Mouse (Mus musculus) stomach, embryonic 15.5 days (tissue): ENCODE measurements at regions not wholly inside any gene's neighbourhood (a gene's known extent, or its start where the extent isn't known, plus 50 kb on each side); places are given as distances from the start of the nearest gene placed in this dataset.
A peak's percentile ranks its signal among the peaks of the same experiment; 100 is the strongest.

Experiments
- ATAC-seq: fragments of 200-750 bp; cut with Nextera tagmentation; 2 replicates; pipeline ENCODE4 v1.8.0; 2017; ENCODE audit warnings: low read depth, moderate number of reproducible peaks, moderate TSS enrichment; ENCODE audit not compliant: insufficient read depth, low FRiP score
- H3K27ac ChIP-seq: fragments of 300-500 bp; sonication (generic); 2 replicates; pipeline ENCODE4 v1.5.1; 2015; ENCODE audit warnings: mild to moderate bottlenecking, inconsistent platforms
- H3K27me3 ChIP-seq: fragments of 300-500 bp; sonication (generic); replicated peaks from 2 replicates; pipeline ENCODE4 v1.6.1; 2015; ENCODE audit warnings: inconsistent platforms
- H3K36me3 ChIP-seq: fragments of 300-500 bp; sonication (generic); 2 replicates; pipeline ENCODE4 v1.6.1; 2015; ENCODE audit warnings: inconsistent platforms
- H3K4me1 ChIP-seq: fragments of 300-500 bp; sonication (generic); 2 replicates; pipeline ENCODE4 v1.6.1; 2015; ENCODE audit warnings: inconsistent platforms
- H3K4me2 ChIP-seq: fragments of 300-500 bp; sonication (generic); 2 replicates; pipeline ENCODE4 v1.6.1; 2015; ENCODE audit warnings: mild to moderate bottlenecking, inconsistent platforms
- H3K4me3 ChIP-seq: fragments of 300-500 bp; sonication (generic); replicated peaks from 2 replicates; pipeline ENCODE4 v1.5.1; 2015; ENCODE audit warnings: inconsistent platforms
- H3K9ac ChIP-seq: fragments of 300-500 bp; sonication (generic); 2 replicates; pipeline ENCODE4 v1.6.1; 2015; ENCODE audit warnings: inconsistent platforms
- H3K9me3 ChIP-seq: fragments of 300-500 bp; sonication (generic); 2 replicates; pipeline ENCODE4 v1.6.1; 2016; ENCODE audit warnings: inconsistent platforms
- WGBS: fragments of 180-500 bp; shearing (Covaris S2); methylation state at CpG from one replicate; pipeline ENCODE4 v1.1.7; 2015; 5-methylcytosine and 5-hydroxymethylcytosine counted together

DNA sequence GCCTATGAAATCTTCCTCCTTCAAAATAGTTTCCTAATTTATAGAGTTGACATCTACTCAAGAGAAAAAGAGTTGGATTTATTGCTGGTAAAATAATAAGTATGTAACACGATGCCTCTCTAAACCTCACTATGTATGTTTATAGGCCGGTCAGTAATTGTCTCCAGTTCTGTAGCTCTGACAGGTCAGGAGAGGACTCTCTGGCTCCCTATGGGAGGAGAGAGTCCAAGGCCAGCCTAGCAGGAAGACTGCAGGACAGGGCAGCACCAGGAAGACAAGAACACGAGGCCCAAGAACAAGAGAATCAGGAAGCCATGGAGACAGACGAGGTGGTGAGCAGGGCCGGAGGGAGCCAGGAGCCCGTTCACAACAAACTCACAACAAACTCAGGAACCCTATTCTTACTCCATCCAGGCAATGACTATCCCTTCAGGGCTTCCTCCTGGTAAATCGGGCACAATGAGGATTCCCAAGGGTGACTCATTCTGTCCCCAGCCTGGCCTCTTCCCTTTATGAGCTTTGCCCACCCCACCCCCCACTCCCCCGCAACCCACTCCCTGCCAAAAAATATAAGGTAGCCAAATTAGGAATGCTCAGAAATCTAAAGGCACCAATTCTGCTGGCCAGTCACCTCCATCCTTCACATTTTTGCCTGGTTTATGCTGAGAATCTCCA, 244.7 kb upstream of the Zfp637 start:
- Histone ChIP-seq H3K9me3 (no peaks in the 10 kb centered on the region), H3K4me2 (no peak overlapping the region), H3K27ac (no peak overlapping the region), H3K36me3 (no peaks in the 10 kb centered on the region), H3K9ac (no peak overlapping the region), H3K4me1 (no peaks in the 10 kb centered on the region), H3K4me3 (no peak overlapping the region), H3K27me3 (no peaks in the 10 kb centered on the region)
- WGBS: 80% methylated on average over 8 of the region's 8 CpGs
- ATAC-seq: no peak

DNA sequence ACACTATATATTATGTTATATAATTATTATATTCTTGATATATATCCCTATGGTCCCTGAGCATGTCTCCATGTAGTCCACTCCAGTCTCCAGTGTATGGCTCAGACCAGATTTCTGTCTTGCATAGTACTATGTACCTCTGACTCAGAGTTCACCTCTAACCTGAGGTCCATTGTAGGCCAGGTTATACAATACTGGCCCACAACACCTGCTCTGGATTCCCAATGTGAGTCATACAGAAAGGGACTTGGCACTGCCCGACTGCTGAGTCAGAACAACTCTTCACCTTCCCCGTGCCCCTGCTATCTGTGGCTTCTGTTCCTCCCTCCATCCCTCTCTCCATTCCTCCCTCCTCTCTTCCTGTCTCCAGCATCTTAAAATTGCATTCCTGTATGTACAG, 236.1 kb upstream of the Zfp637 start:
- Histone ChIP-seq H3K4me3 (no peak overlapping the region), H3K9ac (no peak overlapping the region), H3K36me3 (no peaks in the 10 kb centered on the region), H3K4me2 (no peak overlapping the region), H3K27me3 (no peaks in the 10 kb centered on the region), H3K4me1 (peaks cover 7% of the 10 kb centered on the region; the same call in 1 of the 2 replicates), H3K9me3 (no peaks in the 10 kb centered on the region), H3K27ac (no peak overlapping the region)
- no peak for ATAC-seq
- 71% methylated on average over 2 of the region's 2 CpGs for WGBS

DNA sequence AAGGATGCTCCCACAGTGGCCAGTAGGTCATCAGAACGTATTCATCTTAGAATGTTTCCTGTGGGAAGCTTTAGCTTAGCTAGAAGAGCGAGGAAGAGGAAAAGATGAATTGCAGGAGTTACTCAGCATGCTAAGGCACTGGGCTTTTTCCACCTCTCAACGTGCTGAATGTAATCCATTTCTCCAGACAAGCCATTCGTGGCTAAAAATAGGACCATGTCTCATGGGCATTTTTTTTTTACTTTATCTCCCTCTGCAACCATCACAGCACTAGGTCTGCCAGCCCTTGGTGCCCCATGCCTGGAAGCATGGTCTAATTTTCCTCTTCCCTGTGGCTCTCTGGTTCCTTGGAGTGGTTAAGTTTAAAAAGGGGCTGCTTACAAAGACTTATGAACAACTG, 235.3 kb upstream of the Zfp637 start:
- Histone ChIP-seq H3K4me1 (peaks cover 10% of the 10 kb centered on the region; the same call in 1 of the 2 replicates), H3K36me3 (no peaks in the 10 kb centered on the region), H3K27ac (no peak overlapping the region), H3K9me3 (no peaks in the 10 kb centered on the region), H3K4me2 (no peak overlapping the region), H3K27me3 (no peaks in the 10 kb centered on the region), H3K9ac (no peak overlapping the region), H3K4me3 (no peak overlapping the region)
- no peak for ATAC-seq
- WGBS: 46% methylated on average over 4 of the region's 4 CpGs

DNA sequence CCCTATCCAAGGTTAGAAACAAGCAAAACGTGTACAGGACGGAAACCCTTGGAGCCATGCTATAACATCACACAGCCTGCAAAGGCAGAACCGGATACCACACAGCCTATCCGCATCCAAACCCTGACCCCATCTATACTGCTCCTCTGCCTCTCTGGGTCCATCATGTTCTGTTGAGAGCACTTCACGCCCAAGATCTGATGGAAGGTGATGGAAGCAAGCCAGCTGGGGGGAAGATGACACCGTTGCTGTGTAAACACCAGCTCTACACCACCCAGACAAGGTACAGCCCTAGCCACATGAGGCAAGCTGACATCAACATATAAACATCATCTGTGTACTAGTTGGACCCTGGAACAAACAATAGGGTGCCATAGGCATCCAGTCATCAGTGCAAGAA, 234.8 kb upstream of the Zfp637 start:
- H3K36me3 ChIP-seq: no peaks in the 10 kb centered on the region
- no peak overlapping the region for H3K4me3 ChIP-seq
- H3K4me1 ChIP-seq: peaks cover 12% of the 10 kb centered on the region; the same call in 1 of the 2 replicates
- H3K4me2 ChIP-seq: no peak overlapping the region
- ATAC-seq: no peak
- no peaks in the 10 kb centered on the region for H3K27me3 ChIP-seq
- WGBS: 86% methylated on average over 6 of the region's 6 CpGs
- H3K27ac ChIP-seq: no peak overlapping the region
- H3K9me3 ChIP-seq: no peaks in the 10 kb centered on the region
- H3K9ac ChIP-seq: no peak overlapping the region

DNA sequence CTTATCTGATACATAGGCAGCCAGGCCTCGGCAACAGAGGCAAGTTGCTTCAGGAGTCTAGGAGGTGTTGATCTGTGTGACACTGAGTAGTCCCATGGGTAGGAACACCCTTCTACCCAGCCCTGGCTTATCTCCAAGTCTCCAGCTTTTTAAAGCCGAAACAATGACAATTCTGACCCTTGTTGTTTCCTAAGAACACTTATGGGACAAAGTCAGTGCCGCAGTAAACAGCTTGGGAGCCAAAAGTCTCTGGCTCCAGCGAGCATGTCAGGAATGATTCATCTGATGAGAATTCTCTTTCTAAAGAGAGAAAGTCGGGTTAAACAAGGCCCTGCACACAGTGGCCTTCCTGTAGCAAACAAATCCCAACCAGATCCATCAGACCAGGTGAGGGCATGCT, 234.0 kb upstream of the Zfp637 start:
- no peaks in the 10 kb centered on the region for H3K27me3 ChIP-seq
- peaks cover 14% of the 10 kb centered on the region; the same call in 1 of the 2 replicates for H3K4me1 ChIP-seq
- H3K4me2 ChIP-seq: no peak overlapping the region
- no peak for ATAC-seq
- H3K9ac ChIP-seq: no peak overlapping the region
- H3K27ac ChIP-seq: no peak overlapping the region
- H3K4me3 ChIP-seq: no peak overlapping the region
- no peaks in the 10 kb centered on the region for H3K36me3 ChIP-seq
- 57% methylated on average over 5 of the region's 5 CpGs for WGBS
- no peaks in the 10 kb centered on the region for H3K9me3 ChIP-seq

DNA sequence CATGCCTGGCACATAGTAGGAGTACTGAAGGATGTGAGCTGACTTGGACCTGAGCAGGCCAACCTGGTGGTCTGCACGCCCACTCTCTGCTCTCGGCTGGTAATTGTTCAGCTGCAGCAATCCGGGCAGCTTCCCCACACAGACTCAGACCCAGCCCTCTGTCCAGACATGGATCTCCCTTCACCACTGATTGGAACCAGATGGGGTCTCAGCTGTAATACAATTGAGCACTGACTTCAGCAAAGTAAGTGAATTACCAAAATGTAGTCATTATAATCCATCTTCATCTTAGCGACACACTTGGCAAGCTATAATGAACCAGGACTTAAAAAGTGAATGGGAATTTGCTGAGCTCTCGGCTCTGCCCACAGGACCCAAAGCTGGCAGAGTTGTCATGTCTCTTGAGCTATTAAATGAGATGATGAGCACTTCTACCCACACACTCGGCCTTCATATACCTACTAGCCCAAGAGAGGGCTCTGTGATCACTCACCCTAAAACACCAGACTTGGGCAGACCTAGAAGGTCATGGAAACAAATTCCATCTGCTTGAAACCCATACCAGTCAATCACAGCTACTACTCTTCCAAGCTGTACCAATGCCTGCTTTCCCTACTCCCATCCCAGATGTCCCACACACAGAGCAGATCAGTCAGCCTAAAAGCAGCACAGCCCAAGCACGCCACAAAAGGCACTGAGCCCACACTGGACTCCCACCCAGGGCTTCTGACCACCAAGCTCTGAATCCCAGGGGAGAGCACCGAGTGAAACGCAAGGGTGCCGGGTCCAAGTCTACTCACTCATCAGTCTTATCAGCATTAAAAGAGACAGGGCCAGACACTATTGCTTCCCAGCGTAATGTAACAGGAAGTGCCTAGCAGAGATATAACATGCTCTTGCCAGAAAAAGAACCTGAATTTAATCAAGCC, 231.2 kb upstream of the Zfp637 start:
- no peak for ATAC-seq
- Histone ChIP-seq H3K4me2 (no peak overlapping the region), H3K4me3 (no peak overlapping the region), H3K27me3 (no peaks in the 10 kb centered on the region), H3K4me1 (peaks cover 27% of the 10 kb centered on the region; the same call in 1 of the 2 replicates), H3K36me3 (no peaks in the 10 kb centered on the region), H3K9me3 (no peaks in the 10 kb centered on the region), H3K27ac (peak overlapping the region; percentile 50; the same call in 1 of the 2 replicates), H3K9ac (no peak overlapping the region)
- 51% methylated on average over 11 of the region's 11 CpGs for WGBS

DNA sequence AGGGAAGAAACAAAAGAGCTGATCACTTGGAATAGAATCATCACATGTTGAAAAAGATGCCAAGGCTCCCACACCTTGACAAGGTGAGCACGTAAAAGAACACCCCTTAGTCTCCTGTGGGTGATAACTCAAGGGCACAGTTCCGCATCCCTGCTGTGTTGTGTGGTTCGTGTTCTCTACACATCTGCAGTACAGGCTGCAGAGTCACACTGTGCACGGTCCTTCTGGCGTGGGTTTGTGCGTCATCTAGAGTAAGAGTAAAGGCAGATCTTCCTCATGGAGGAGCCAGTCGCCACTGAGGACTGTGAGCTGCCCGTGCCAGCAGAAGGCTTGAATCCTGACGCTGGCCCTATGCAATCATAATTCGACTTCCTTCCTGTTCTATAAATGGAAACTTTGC, 229.7 kb upstream of the Zfp637 start:
- H3K4me1 ChIP-seq: peaks cover 27% of the 10 kb centered on the region; the same call in 1 of the 2 replicates
- no peaks in the 10 kb centered on the region for H3K27me3 ChIP-seq
- H3K9me3 ChIP-seq: no peaks in the 10 kb centered on the region
- ATAC-seq: no peak
- 86% methylated on average over 10 of the region's 10 CpGs for WGBS
- H3K27ac ChIP-seq: no peak overlapping the region
- no peaks in the 10 kb centered on the region for H3K36me3 ChIP-seq
- no peak overlapping the region for H3K4me3 ChIP-seq
- H3K4me2 ChIP-seq: no peak overlapping the region
- H3K9ac ChIP-seq: no peak overlapping the region

DNA sequence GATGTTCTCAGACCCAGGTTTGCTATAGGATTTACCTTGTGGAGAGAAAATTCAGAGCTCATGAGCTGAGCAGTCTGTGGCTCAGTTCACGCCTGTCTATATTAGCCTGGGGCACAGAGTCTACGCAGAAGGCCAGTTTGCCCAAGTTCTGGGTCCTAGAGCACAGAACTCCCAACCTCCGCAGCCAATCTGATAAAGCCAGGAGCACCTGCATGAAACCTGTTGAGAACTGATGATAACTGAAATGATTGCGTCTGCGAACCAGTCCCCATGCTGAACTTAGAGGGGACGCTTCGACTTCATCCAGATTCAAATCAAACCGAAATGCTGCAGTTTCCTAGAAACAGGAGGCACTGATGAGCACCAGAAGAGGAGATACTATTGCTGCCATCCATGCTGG, 229.0 kb upstream of the Zfp637 start:
- Histone ChIP-seq H3K4me1 (peaks cover 27% of the 10 kb centered on the region; the same call in 1 of the 2 replicates), H3K36me3 (no peaks in the 10 kb centered on the region), H3K4me2 (no peak overlapping the region), H3K27me3 (no peaks in the 10 kb centered on the region), H3K27ac (no peak overlapping the region), H3K9ac (no peak overlapping the region), H3K9me3 (no peaks in the 10 kb centered on the region), H3K4me3 (no peak overlapping the region)
- no peak for ATAC-seq
- 92% methylated on average over 8 of the region's 8 CpGs for WGBS

DNA sequence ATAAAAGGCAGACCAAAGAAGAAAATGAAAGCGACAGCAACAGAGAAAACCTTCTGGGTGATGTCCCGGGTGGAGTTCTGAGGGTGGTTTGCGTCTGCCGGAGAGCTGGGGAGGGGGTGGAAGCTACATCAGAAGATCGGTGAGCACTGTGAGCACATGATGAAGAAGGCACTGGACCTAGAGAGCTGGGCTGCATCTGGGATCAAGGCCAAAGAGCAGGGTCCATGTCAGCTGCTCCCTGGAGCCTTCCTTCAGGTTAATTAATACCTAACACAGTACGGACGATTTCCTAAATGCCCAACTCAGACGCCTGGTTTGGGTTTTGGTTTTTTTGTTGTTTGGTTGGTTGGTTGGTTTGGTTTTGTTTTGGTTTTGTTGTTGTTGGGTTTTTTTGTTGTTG, 228.6 kb upstream of the Zfp637 start:
- Histone ChIP-seq H3K27me3 (no peaks in the 10 kb centered on the region), H3K27ac (no peak overlapping the region), H3K4me2 (no peak overlapping the region), H3K4me3 (no peak overlapping the region), H3K4me1 (peaks cover 27% of the 10 kb centered on the region; the same call in 1 of the 2 replicates), H3K36me3 (no peaks in the 10 kb centered on the region), H3K9me3 (no peaks in the 10 kb centered on the region), H3K9ac (no peak overlapping the region)
- 76% methylated on average over 8 of the region's 8 CpGs for WGBS
- no peak for ATAC-seq

DNA sequence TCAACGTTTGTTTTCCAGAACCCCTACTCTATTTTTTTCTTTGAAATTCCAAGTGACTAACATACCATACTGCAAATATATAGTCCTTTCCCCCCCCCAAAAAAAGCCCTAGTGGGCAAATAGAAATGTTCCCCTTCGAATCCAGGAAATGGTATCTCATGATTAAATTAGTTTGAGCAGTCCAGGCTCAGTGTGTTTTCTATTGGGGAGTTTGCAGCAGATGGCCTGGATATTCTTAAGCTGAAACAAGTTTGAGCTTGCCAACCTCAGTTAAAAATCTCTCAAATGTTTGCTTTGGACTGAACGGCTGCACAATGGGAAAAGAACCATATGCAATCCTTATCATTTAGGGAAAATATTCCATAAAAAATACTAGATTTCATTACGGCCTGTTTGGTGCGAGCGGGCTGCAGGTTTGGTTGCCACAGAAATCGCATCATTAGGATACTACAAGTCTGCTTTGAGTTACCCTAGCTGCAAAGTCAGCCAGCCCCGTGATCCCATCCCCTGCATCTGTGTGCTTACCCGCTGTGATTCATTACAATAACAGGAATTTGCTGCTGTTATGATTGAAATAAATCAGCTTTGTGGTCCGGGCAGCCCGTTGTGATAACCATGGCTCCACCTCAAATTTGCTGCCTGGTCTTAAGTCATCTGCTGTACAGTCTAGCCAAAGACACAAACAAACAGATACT, 227.2 kb upstream of the Zfp637 start:
- H3K4me3 ChIP-seq: no peak overlapping the region
- WGBS: 28% methylated on average over 11 of the region's 11 CpGs
- H3K36me3 ChIP-seq: no peaks in the 10 kb centered on the region
- peak overlapping the region; percentile 24 for H3K4me2 ChIP-seq
- no peaks in the 10 kb centered on the region for H3K27me3 ChIP-seq
- ATAC-seq: peak; percentile 36; the same call in 1 of the 2 replicates
- peak overlapping the region; percentile 74 for H3K27ac ChIP-seq
- peaks cover 27% of the 10 kb centered on the region; the same call in 1 of the 2 replicates for H3K4me1 ChIP-seq
- no peak overlapping the region for H3K9ac ChIP-seq
- no peaks in the 10 kb centered on the region for H3K9me3 ChIP-seq

DNA sequence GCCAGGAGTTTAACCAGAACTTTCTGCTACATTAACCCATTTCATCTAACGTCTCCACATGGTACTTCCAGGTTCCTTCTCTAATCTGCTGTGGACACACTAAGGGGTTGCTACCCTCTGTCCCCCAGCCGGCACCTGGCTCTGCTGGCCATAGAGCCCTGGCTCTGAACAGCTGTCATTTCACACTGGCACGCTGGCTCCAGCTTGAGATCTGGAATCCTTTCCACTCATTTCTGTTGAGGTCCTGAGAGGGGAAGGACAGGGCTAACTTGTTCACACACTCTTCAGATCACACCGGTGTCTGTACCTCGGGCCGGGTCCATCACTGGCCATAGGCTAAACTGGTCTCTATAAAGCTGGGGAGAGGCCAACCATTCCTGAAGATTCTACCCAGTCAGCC, 226.6 kb upstream of the Zfp637 start:
- no peak overlapping the region for H3K9ac ChIP-seq
- no peaks in the 10 kb centered on the region for H3K9me3 ChIP-seq
- no peaks in the 10 kb centered on the region for H3K36me3 ChIP-seq
- no peak overlapping the region for H3K4me3 ChIP-seq
- ATAC-seq: 0 out of 2 replicates have a peak, but pooled peaks have one; percentile 9
- peak overlapping the region; percentile 74 for H3K27ac ChIP-seq
- H3K4me2 ChIP-seq: peak overlapping the region; percentile 24
- WGBS: 59% methylated on average over 6 of the region's 6 CpGs
- H3K27me3 ChIP-seq: no peaks in the 10 kb centered on the region
- H3K4me1 ChIP-seq: peaks cover 22% of the 10 kb centered on the region; the same call in 1 of the 2 replicates
